In the genomic region with DNA sequence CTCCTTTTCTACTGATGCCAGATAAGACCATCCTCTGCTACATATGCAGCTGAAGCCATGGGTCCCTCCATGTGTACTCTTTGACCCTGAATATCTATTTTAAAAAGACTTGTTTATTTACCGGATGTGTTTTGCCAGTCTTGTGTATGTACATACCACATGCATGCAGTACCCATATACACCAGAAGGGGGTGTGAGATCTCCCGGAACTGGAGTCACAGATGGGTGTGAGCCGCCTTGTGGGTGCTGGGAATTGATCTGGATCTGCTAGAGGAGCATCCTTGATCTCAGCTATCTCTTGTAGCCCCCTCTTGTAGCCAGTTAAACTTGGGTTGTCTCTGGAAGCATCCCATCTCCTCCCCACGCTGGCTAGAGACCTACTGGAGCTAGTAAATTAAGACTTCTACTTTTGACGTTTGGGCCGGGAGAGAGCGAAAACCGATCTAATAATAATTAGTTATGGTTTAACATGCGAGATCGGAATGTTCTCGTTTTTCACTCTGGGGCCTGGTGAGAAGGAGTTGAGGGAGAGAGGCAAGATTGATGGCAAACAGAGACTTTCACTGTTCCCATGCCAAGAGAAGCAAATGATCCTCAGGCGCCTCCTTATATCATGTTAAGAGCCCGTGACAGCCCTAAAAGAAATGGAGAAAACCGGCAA, we compare ENCODE assay signal across 10 mouse cellular contexts.
DNase-seq lines count a peak whose midpoint lies in the region; ATAC-seq and TF ChIP-seq lines count a peak whose summit lies in the region.
"Had no signal": no experiment of that assay in that cellular context is flagged by ENCODE, and none has a peak within 500 bp of the region (broad histone marks: within the 10 kb centered on the region; RNA-seq: fewer than 3 reads in every experiment).

No protein-coding gene starts in this region.

- peak overlapping the region; percentile 42 for H3K4me2 ChIP-seq in kidney, embryonic 15.5 days
- no peak overlapping the region for H3K4me2 ChIP-seq in midbrain, embryonic 13.5 days (replicated peaks)
- H3K4me2 ChIP-seq: hindbrain, embryonic 12.5 days; midbrain, embryonic 11.5 days had no signal

- H3K4me3 ChIP-seq in kidney, embryonic 15.5 days (replicated peaks): no peak overlapping the region
- no peak overlapping the region for H3K4me3 ChIP-seq in midbrain, embryonic 13.5 days (replicated peaks)
- H3K4me3 ChIP-seq: hindbrain, embryonic 12.5 days had no signal

- no peak overlapping the region for H3K9ac ChIP-seq in kidney, embryonic 15.5 days
- no peak overlapping the region for H3K9ac ChIP-seq in midbrain, embryonic 13.5 days (replicated peaks)
- H3K9ac ChIP-seq: hindbrain, embryonic 12.5 days had no signal

- TF ChIP-seq CTCF in Patski (IDR thresholded peaks at IDR 0.05): peak; percentile 35

- no peaks in the 10 kb centered on the region for H3K9me3 ChIP-seq in kidney, embryonic 15.5 days (replicated peaks)
- H3K9me3 ChIP-seq in midbrain, embryonic 13.5 days: peaks cover 2% of the 10 kb centered on the region; the same call in 1 of the 2 replicates
- H3K9me3 ChIP-seq: hindbrain, embryonic 12.5 days had no signal

- H3K36me3 ChIP-seq in kidney, embryonic 15.5 days: no peaks in the 10 kb centered on the region
- H3K36me3 ChIP-seq in midbrain, embryonic 13.5 days: no peaks in the 10 kb centered on the region
- H3K36me3 ChIP-seq: hindbrain, embryonic 12.5 days had no signal

- peak overlapping the region; percentile 89 for H3K27ac ChIP-seq in kidney, embryonic 15.5 days
- no peak overlapping the region for H3K27ac ChIP-seq in midbrain, embryonic 13.5 days
- H3K27ac ChIP-seq: hindbrain, embryonic 12.5 days had no signal

- in situ Hi-C loops in Patski (cut with MboI; ENCODE audit: low pct_unique_long_range_greater_than_20kb): no loop called here

- CTCF ChIA-PET in Patski (lab: Charles Lee): no interaction called here

- DNase-seq in kidney, adult 18-20 months: peak; percentile 18
- DNase-seq in kidney, adult 11 months: no peak
- DNase-seq in Patski (ENCODE audit: low read depth, low spot score): no peak
- peak; percentile 43 for DNase-seq in lung, postnatal 25 days (ENCODE audit: low spot score)
- no peak for DNase-seq in layer of hippocampus, adult 9-11 months
- DNase-seq in thymus, postnatal 25 days: no peak

- ATAC-seq in Patski: no peak
- ATAC-seq in kidney, embryonic 15.5 days (replicated peaks; ENCODE audit: low FRiP score): peak; percentile 27
- no peak for ATAC-seq in midbrain, embryonic 13.5 days

- peaks cover 49% of the 10 kb centered on the region for H3K4me1 ChIP-seq in kidney, embryonic 15.5 days
- H3K4me1 ChIP-seq in midbrain, embryonic 13.5 days (replicated peaks): 0 out of 2 replicates have a peak, but pooled peaks cover 5% of the 10 kb centered on the region
- H3K4me1 ChIP-seq: hindbrain, embryonic 12.5 days had no signal

- 37% methylated on average over 14 of the region's 14 CpGs for WGBS in kidney, embryonic 15.5 days
- 75% methylated on average over 14 of the region's 14 CpGs for WGBS in midbrain, embryonic 13.5 days

- POLR2A ChIA-PET in Patski (lab: Charles Lee): interaction anchor here (0.9 kb wide), 1 partner anchor 30 kb away, joined by 3 read pairs; no protein-coding TSS in a partner anchor

- no peaks in the 10 kb centered on the region for H3K27me3 ChIP-seq in Patski
- no peaks in the 10 kb centered on the region for H3K27me3 ChIP-seq in kidney, embryonic 15.5 days
- H3K27me3 ChIP-seq in midbrain, embryonic 13.5 days: no peaks in the 10 kb centered on the region

Comparison
In these comparisons a context has a peak if more than half of its experiments do, and no peak if none do; other contexts are left out.
1. DNase-seq: peak in kidney, adult 18-20 months (single experiment) and lung, postnatal 25 days (single experiment); none in kidney, adult 11 months (single experiment), Patski (single experiment), layer of hippocampus, adult 9-11 months (single experiment) and thymus, postnatal 25 days (single experiment).